Mouse (Mus musculus): ENCODE data around the gene Npnt. TPM values are rescaled to one million over a fixed set of nuclear protein-coding genes. Genes with fewer than 3 reads are reported as not detected.

Gene Npnt
- polyA plus RNA-seq, 1 experiment from 2014 or later, result 6.1 TPM

GRCm38 (mm10) chr3:132876011-132876708, 73.9 kb downstream of the Npnt start:
- Histone ChIP-seq H3K9ac (ENCODE audit: low read depth, low read length) (no peak overlapping the region), H3K36me3 (ENCODE audit: control insufficient read depth, insufficient read depth, low read length) (no peaks in the 10 kb centered on the region), H3K27me3 (replicated peaks; ENCODE audit: control insufficient read depth, insufficient read depth, low read length) (no peaks in the 10 kb centered on the region), H3K4me2 (no peak overlapping the region), H3K4me1 (replicated peaks; ENCODE audit: control insufficient read depth, insufficient read depth, low read length) (no peaks in the 10 kb centered on the region), H3K4me3 (ENCODE audit: low read depth, low read length) (no peak overlapping the region), H3K9me3 (ENCODE audit: control insufficient read depth, low read length) (no peaks in the 10 kb centered on the region), H3K27ac (ENCODE audit: low read depth, low read length) (no peak overlapping the region)
- DNase-seq (ENCODE audit: low spot score), result no peak
- ATAC-seq (replicated peaks; ENCODE audit: low FRiP score), result no peak
- WGBS, result 74% methylated on average over 14 of the region's 14 CpGs

DNA sequence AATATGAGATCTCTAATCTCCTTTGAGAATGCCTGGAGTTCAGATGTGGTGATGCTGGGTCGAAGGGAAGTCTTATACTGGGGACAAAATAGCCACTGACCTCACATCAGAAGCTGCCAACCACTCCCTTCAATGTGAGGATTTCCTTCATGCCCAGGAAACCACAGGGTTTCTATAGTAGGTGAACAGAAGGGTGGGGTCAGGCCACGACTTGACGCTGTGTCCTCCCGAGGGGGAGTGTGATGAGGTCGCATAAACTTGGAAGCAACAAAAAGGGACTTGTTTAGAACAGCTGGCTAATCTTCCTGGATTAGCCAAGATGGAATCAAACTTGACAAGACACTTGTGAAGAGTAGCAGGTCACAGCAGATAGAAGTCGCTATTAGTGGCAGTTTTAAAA, 76.8 kb downstream of the Npnt start:
- Histone ChIP-seq H3K27ac (ENCODE audit: low read depth, low read length) (no peak overlapping the region), H3K36me3 (ENCODE audit: control insufficient read depth, insufficient read depth, low read length) (no peaks in the 10 kb centered on the region), H3K27me3 (replicated peaks; ENCODE audit: control insufficient read depth, insufficient read depth, low read length) (no peaks in the 10 kb centered on the region), H3K9ac (ENCODE audit: low read depth, low read length) (no peak overlapping the region), H3K9me3 (ENCODE audit: control insufficient read depth, low read length) (no peaks in the 10 kb centered on the region), H3K4me1 (replicated peaks; ENCODE audit: control insufficient read depth, insufficient read depth, low read length) (no peaks in the 10 kb centered on the region), H3K4me3 (ENCODE audit: low read depth, low read length) (no peak overlapping the region), H3K4me2 (no peak overlapping the region)
- ATAC-seq (replicated peaks; ENCODE audit: low FRiP score) (no peak), DNase-seq (ENCODE audit: low spot score) (no peak)
- WGBS, result 50% methylated on average over 6 of the region's 6 CpGs

GRCm38 (mm10) chr3:132871318-132871904, 78.7 kb downstream of the Npnt start:
- Histone ChIP-seq H3K9me3 (ENCODE audit: control insufficient read depth, low read length) (no peaks in the 10 kb centered on the region), H3K27me3 (replicated peaks; ENCODE audit: control insufficient read depth, insufficient read depth, low read length) (no peaks in the 10 kb centered on the region), H3K9ac (ENCODE audit: low read depth, low read length) (no peak overlapping the region), H3K4me2 (no peak overlapping the region), H3K4me1 (replicated peaks; ENCODE audit: control insufficient read depth, insufficient read depth, low read length) (no peaks in the 10 kb centered on the region), H3K36me3 (ENCODE audit: control insufficient read depth, insufficient read depth, low read length) (no peaks in the 10 kb centered on the region), H3K4me3 (ENCODE audit: low read depth, low read length) (no peak overlapping the region), H3K27ac (ENCODE audit: low read depth, low read length) (no peak overlapping the region)
- WGBS, result 71% methylated on average over 9 of the region's 9 CpGs
- DNase-seq (ENCODE audit: low spot score) (no peak), ATAC-seq (replicated peaks; ENCODE audit: low FRiP score) (peak; percentile 23; the same call in 1 of the 2 replicates)

DNA sequence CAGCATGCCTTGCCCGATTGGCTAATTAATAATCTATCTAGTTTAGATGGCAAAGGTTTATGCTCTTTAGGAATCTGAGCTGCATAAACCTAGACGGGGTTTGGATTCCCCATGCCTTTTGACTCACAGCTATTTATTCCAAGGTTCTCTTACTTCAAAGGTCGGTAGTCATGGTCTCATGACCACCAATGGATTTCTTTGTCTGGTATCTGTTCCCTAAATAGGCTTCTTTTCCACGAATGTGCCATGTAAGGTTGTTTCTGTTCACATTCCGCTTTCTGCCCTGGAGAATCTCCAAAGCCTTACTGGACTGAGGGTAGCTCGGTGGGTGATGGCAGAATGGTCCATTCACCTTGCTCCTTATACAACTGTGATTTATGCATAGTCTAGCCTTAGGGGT, 80.0 kb downstream of the Npnt start:
- H3K9me3 ChIP-seq (ENCODE audit: control insufficient read depth, low read length), result no peaks in the 10 kb centered on the region
- WGBS, result 80% methylated on average over 6 of the region's 6 CpGs
- no peak overlapping the region for H3K4me2 ChIP-seq
- H3K9ac ChIP-seq (ENCODE audit: low read depth, low read length), result no peak overlapping the region
- no peak overlapping the region for H3K27ac ChIP-seq (ENCODE audit: low read depth, low read length)
- no peaks in the 10 kb centered on the region for H3K4me1 ChIP-seq (replicated peaks; ENCODE audit: control insufficient read depth, insufficient read depth, low read length)
- no peaks in the 10 kb centered on the region for H3K36me3 ChIP-seq (ENCODE audit: control insufficient read depth, insufficient read depth, low read length)
- DNase-seq (ENCODE audit: low spot score) (no peak), ATAC-seq (replicated peaks; ENCODE audit: low FRiP score) (no peak)
- no peaks in the 10 kb centered on the region for H3K27me3 ChIP-seq (replicated peaks; ENCODE audit: control insufficient read depth, insufficient read depth, low read length)
- no peak overlapping the region for H3K4me3 ChIP-seq (ENCODE audit: low read depth, low read length)

GRCm38 (mm10) chr3:132868838-132869237, 81.3 kb downstream of the Npnt start:
- 66% methylated on average over 2 of the region's 2 CpGs for WGBS
- Histone ChIP-seq H3K9ac (ENCODE audit: low read depth, low read length) (no peak overlapping the region), H3K4me2 (no peak overlapping the region), H3K27me3 (replicated peaks; ENCODE audit: control insufficient read depth, insufficient read depth, low read length) (0 out of 2 replicates have a peak, but pooled peaks cover 1% of the 10 kb centered on the region), H3K4me3 (ENCODE audit: low read depth, low read length) (no peak overlapping the region), H3K4me1 (replicated peaks; ENCODE audit: control insufficient read depth, insufficient read depth, low read length) (no peaks in the 10 kb centered on the region), H3K36me3 (ENCODE audit: control insufficient read depth, insufficient read depth, low read length) (no peaks in the 10 kb centered on the region), H3K9me3 (ENCODE audit: control insufficient read depth, low read length) (no peaks in the 10 kb centered on the region), H3K27ac (ENCODE audit: low read depth, low read length) (no peak overlapping the region)
- ATAC-seq (replicated peaks; ENCODE audit: low FRiP score) (no peak), DNase-seq (ENCODE audit: low spot score) (no peak)

- Histone ChIP-seq H3K9me3 (ENCODE audit: control insufficient read depth, low read length) (no peaks in the 10 kb centered on the region), H3K4me3 (ENCODE audit: low read depth, low read length) (no peak overlapping the region), H3K9ac (ENCODE audit: low read depth, low read length) (no peak overlapping the region), H3K4me1 (replicated peaks; ENCODE audit: control insufficient read depth, insufficient read depth, low read length) (0 out of 2 replicates have a peak, but pooled peaks cover 2% of the 10 kb centered on the region), H3K27me3 (replicated peaks; ENCODE audit: control insufficient read depth, insufficient read depth, low read length) (0 out of 2 replicates have a peak, but pooled peaks cover 4% of the 10 kb centered on the region), H3K36me3 (ENCODE audit: control insufficient read depth, insufficient read depth, low read length) (no peaks in the 10 kb centered on the region), H3K4me2 (no peak overlapping the region), H3K27ac (ENCODE audit: low read depth, low read length) (no peak overlapping the region)
- ATAC-seq (replicated peaks; ENCODE audit: low FRiP score) (no peak), DNase-seq (ENCODE audit: low spot score) (no peak)
- WGBS, result 70% methylated on average over 3 of the region's 3 CpGs
These were observed 83.1 kb downstream of the Npnt start for GRCm38 (mm10) chr3:132866984-132867383.

DNA sequence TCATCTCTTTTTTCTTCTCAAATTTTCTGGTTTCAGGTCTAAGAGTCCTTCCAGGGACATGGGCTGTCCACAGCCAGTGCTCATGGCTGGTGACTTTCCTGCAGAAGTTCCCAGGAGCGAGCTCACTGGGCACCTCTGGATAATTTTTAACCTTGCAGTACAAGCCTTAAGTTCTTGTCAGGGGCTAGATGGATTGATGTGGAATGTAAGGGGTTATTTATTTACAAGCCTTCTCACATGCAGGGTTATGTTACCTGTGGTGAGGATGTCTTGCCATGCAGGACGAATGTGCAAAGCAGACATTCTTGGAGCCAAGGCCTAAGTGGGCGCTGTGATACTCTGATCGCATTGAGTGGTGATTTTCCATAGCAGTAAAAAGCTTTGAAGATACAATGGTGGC, 84.5 kb downstream of the Npnt start:
- ATAC-seq (replicated peaks; ENCODE audit: low FRiP score) (no peak), DNase-seq (ENCODE audit: low spot score) (no peak)
- Histone ChIP-seq H3K27ac (ENCODE audit: low read depth, low read length) (no peak overlapping the region), H3K36me3 (ENCODE audit: control insufficient read depth, insufficient read depth, low read length) (no peaks in the 10 kb centered on the region), H3K4me3 (ENCODE audit: low read depth, low read length) (no peak overlapping the region), H3K4me2 (no peak overlapping the region), H3K27me3 (replicated peaks; ENCODE audit: control insufficient read depth, insufficient read depth, low read length) (0 out of 2 replicates have a peak, but pooled peaks cover 4% of the 10 kb centered on the region), H3K9ac (ENCODE audit: low read depth, low read length) (no peak overlapping the region), H3K9me3 (ENCODE audit: control insufficient read depth, low read length) (no peaks in the 10 kb centered on the region), H3K4me1 (replicated peaks; ENCODE audit: control insufficient read depth, insufficient read depth, low read length) (peaks cover 2% of the 10 kb centered on the region; the same call in 1 of the 2 replicates)
- WGBS, result 85% methylated on average over 4 of the region's 4 CpGs

DNA sequence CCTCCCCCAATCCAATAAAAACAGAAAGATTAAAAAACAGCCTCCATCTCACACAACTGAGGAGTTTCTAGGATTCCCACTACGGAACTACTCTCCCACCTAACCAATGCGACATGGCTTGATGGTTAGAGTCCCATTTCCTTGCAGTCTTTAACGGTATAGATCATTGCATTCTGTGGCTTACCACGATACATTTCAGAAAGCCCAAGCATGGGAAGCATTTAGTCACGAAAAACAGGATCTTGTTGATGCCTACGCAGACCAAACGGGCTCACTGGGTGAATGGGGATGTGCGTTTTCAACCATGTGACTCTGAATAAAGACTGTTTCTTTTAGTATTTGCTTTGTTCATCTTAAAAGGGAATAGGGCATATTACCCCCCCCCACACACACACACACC, 85.1 kb downstream of the Npnt start:
- no peak overlapping the region for H3K9ac ChIP-seq (ENCODE audit: low read depth, low read length)
- no peak overlapping the region for H3K27ac ChIP-seq (ENCODE audit: low read depth, low read length)
- 0 out of 2 replicates have a peak, but pooled peaks cover 4% of the 10 kb centered on the region for H3K27me3 ChIP-seq (replicated peaks; ENCODE audit: control insufficient read depth, insufficient read depth, low read length)
- H3K4me1 ChIP-seq (replicated peaks; ENCODE audit: control insufficient read depth, insufficient read depth, low read length), result peaks cover 6% of the 10 kb centered on the region
- ATAC-seq (replicated peaks; ENCODE audit: low FRiP score) (no peak), DNase-seq (ENCODE audit: low spot score) (no peak)
- H3K36me3 ChIP-seq (ENCODE audit: control insufficient read depth, insufficient read depth, low read length), result no peaks in the 10 kb centered on the region
- H3K4me3 ChIP-seq (ENCODE audit: low read depth, low read length), result no peak overlapping the region
- H3K9me3 ChIP-seq (ENCODE audit: control insufficient read depth, low read length), result no peaks in the 10 kb centered on the region
- 61% methylated on average over 8 of the region's 8 CpGs for WGBS
- no peak overlapping the region for H3K4me2 ChIP-seq
